Mouse (Mus musculus): ENCODE measurements around the gene Hist1h2bg. TPM values are rescaled to one million over a fixed set of nuclear protein-coding genes. Genes with fewer than 3 reads are reported as not detected.
"Not testable (repeated sequence)": the region's sequence is repeated elsewhere in the genome, so short reads cannot be mapped to it uniquely, and the experiment has no call there.

Hist1h2bg gene
- polyA plus RNA-seq, 1 experiment from 2014 or later: 25.4 TPM

GRCm38 (mm10) chr13:23577835-23578234 is 6.6 kb downstream of the Hist1h2bg start:
- no peaks in the 10 kb centered on the region for H3K36me3 ChIP-seq
- H3K4me2 ChIP-seq: no peak overlapping the region
- H3K4me3 ChIP-seq (replicated peaks): no peak overlapping the region
- no peak overlapping the region for H3K9ac ChIP-seq (replicated peaks)
- no peaks in the 10 kb centered on the region for H3K9me3 ChIP-seq
- ATAC-seq (ENCODE audit: insufficient number of reproducible peaks, insufficient read depth, low FRiP score, low TSS enrichment, low read depth): no peak
- WGBS: 89% methylated on average over 1 of the region's 1 CpGs
- H3K27me3 ChIP-seq: no peaks in the 10 kb centered on the region
- H3K4me1 ChIP-seq (replicated peaks): peaks cover 25% of the 10 kb centered on the region
- peak overlapping the region; percentile 66; the same call in 1 of the 2 replicates for H3K27ac ChIP-seq

GRCm38 (mm10) chr13:23581408-23582218 is 10.4 kb downstream of the Hist1h2bg start, which contains the start of gene Hist1h4d:
Hist1h4d (plus strand) TSS chr13:23581598.
- no peaks in the 10 kb centered on the region for H3K9me3 ChIP-seq
- H3K36me3 ChIP-seq: no peaks in the 10 kb centered on the region
- peak within 1 kb of the TSS; percentile 85 for H3K4me2 ChIP-seq
- peak within 1 kb of the TSS; percentile 73 for H3K9ac ChIP-seq (replicated peaks)
- peak within 1 kb of the TSS; percentile 96 for H3K27ac ChIP-seq
- under 1% methylated on average over 43 of the region's 43 CpGs for WGBS
- peak within 1 kb of the TSS; percentile 55 for H3K4me3 ChIP-seq (replicated peaks)
- peak; percentile 91 for ATAC-seq (ENCODE audit: insufficient number of reproducible peaks, insufficient read depth, low FRiP score, low TSS enrichment, low read depth)
- H3K27me3 ChIP-seq: no peaks in the 10 kb centered on the region
- peaks cover 34% of the 10 kb centered on the region for H3K4me1 ChIP-seq (replicated peaks)

- H3K4me1 ChIP-seq (replicated peaks): peaks cover 34% of the 10 kb centered on the region
- 7% methylated on average over 6 of the region's 6 CpGs for WGBS
- H3K9me3 ChIP-seq: no peaks in the 10 kb centered on the region
- H3K36me3 ChIP-seq: no peaks in the 10 kb centered on the region
- H3K9ac ChIP-seq (replicated peaks): peak overlapping the region; percentile 73
- H3K4me3 ChIP-seq (replicated peaks): peak overlapping the region; percentile 55
- no peak for ATAC-seq (ENCODE audit: insufficient number of reproducible peaks, insufficient read depth, low FRiP score, low TSS enrichment, low read depth)
- no peaks in the 10 kb centered on the region for H3K27me3 ChIP-seq
- peak overlapping the region; percentile 96 for H3K27ac ChIP-seq
- peak overlapping the region; percentile 85 for H3K4me2 ChIP-seq
These were observed 11.2 kb downstream of the Hist1h2bg start for GRCm38 (mm10) chr13:23582219-23583056.

- H3K36me3 ChIP-seq: no peaks in the 10 kb centered on the region
- no peaks in the 10 kb centered on the region for H3K9me3 ChIP-seq
- no peak for ATAC-seq (ENCODE audit: insufficient number of reproducible peaks, insufficient read depth, low FRiP score, low TSS enrichment, low read depth)
- no peak overlapping the region for H3K4me3 ChIP-seq (replicated peaks)
- H3K4me1 ChIP-seq (replicated peaks): peaks cover 34% of the 10 kb centered on the region
- no peaks in the 10 kb centered on the region for H3K27me3 ChIP-seq
- peak overlapping the region; percentile 31; the same call in 1 of the 2 replicates for H3K9ac ChIP-seq (replicated peaks)
- peak overlapping the region; percentile 85 for H3K4me2 ChIP-seq
- H3K27ac ChIP-seq: peak overlapping the region; percentile 96
These were observed 12.3 kb downstream of the Hist1h2bg start for GRCm38 (mm10) chr13:23583387-23584068.

- H3K4me2 ChIP-seq: peak overlapping the region; percentile 76
- peak overlapping the region; percentile 96 for H3K27ac ChIP-seq
- no peak for ATAC-seq (ENCODE audit: insufficient number of reproducible peaks, insufficient read depth, low FRiP score, low TSS enrichment, low read depth)
- H3K27me3 ChIP-seq: no peaks in the 10 kb centered on the region
- H3K9me3 ChIP-seq: no peaks in the 10 kb centered on the region
- peak overlapping the region; percentile 44 for H3K4me3 ChIP-seq (replicated peaks)
- H3K36me3 ChIP-seq: no peaks in the 10 kb centered on the region
- peak overlapping the region; percentile 76 for H3K9ac ChIP-seq (replicated peaks)
- H3K4me1 ChIP-seq (replicated peaks): peaks cover 34% of the 10 kb centered on the region
These were observed 13.1 kb downstream of the Hist1h2bg start for GRCm38 (mm10) chr13:23584331-23584730.

GRCm38 (mm10) chr13:23585029-23585441 is 13.8 kb downstream of the Hist1h2bg start:
- peak overlapping the region; percentile 44 for H3K4me3 ChIP-seq (replicated peaks)
- H3K9me3 ChIP-seq: no peaks in the 10 kb centered on the region
- WGBS: under 1% methylated on average over 21 of the region's 21 CpGs
- H3K27me3 ChIP-seq: no peaks in the 10 kb centered on the region
- peak overlapping the region; percentile 76 for H3K9ac ChIP-seq (replicated peaks)
- H3K27ac ChIP-seq: peak overlapping the region; percentile 96
- H3K36me3 ChIP-seq: no peaks in the 10 kb centered on the region
- peak overlapping the region; percentile 76 for H3K4me2 ChIP-seq
- ATAC-seq (ENCODE audit: insufficient number of reproducible peaks, insufficient read depth, low FRiP score, low TSS enrichment, low read depth): no peak
- H3K4me1 ChIP-seq (replicated peaks): peaks cover 34% of the 10 kb centered on the region

GRCm38 (mm10) chr13:23585442-23586098 is 14.4 kb downstream of the Hist1h2bg start:
- peak overlapping the region; percentile 76 for H3K4me2 ChIP-seq
- not testable (repeated sequence) for H3K9me3 ChIP-seq, H3K36me3 ChIP-seq, H3K27me3 ChIP-seq
- H3K4me3 ChIP-seq (replicated peaks): peak overlapping the region; percentile 44
- peak overlapping the region; percentile 96 for H3K27ac ChIP-seq
- ATAC-seq (ENCODE audit: insufficient number of reproducible peaks, insufficient read depth, low FRiP score, low TSS enrichment, low read depth): peak; percentile 81
- peak overlapping the region; percentile 76 for H3K9ac ChIP-seq (replicated peaks)
- peaks cover 33% of the 10 kb centered on the region for H3K4me1 ChIP-seq (replicated peaks)
- 1% methylated on average over 28 of the region's 36 CpGs for WGBS

GRCm38 (mm10) chr13:23586099-23586939 is 15.1 kb downstream of the Hist1h2bg start:
- Histone ChIP-seq H3K27ac (peak overlapping the region; percentile 97), H3K36me3 (no peaks in the 10 kb centered on the region), H3K4me2 (peak overlapping the region; percentile 76), H3K9me3 (no peaks in the 10 kb centered on the region), H3K9ac (replicated peaks) (peak overlapping the region; percentile 38), H3K4me1 (replicated peaks) (peaks cover 31% of the 10 kb centered on the region), H3K27me3 (no peaks in the 10 kb centered on the region), H3K4me3 (replicated peaks) (peak overlapping the region; percentile 44)
- ATAC-seq (ENCODE audit: insufficient number of reproducible peaks, insufficient read depth, low FRiP score, low TSS enrichment, low read depth): no peak
- WGBS: 2% methylated on average over 22 of the region's 22 CpGs

- no peaks in the 10 kb centered on the region for H3K9me3 ChIP-seq
- peak overlapping the region; percentile 76 for H3K4me2 ChIP-seq
- H3K36me3 ChIP-seq: no peaks in the 10 kb centered on the region
- ATAC-seq (ENCODE audit: insufficient number of reproducible peaks, insufficient read depth, low FRiP score, low TSS enrichment, low read depth): no peak
- H3K27ac ChIP-seq: peak overlapping the region; percentile 97
- no peaks in the 10 kb centered on the region for H3K27me3 ChIP-seq
- peak overlapping the region; percentile 44 for H3K4me3 ChIP-seq (replicated peaks)
- H3K4me1 ChIP-seq (replicated peaks): peaks cover 28% of the 10 kb centered on the region
- 2% methylated on average over 1 of the region's 1 CpGs for WGBS
- peak overlapping the region; percentile 38; the same call in 1 of the 2 replicates for H3K9ac ChIP-seq (replicated peaks)
These were observed 15.7 kb downstream of the Hist1h2bg start for GRCm38 (mm10) chr13:23586940-23587225.

- no peak overlapping the region for H3K27ac ChIP-seq
- WGBS: 95% methylated on average over 7 of the region's 7 CpGs
- ATAC-seq (ENCODE audit: insufficient number of reproducible peaks, insufficient read depth, low FRiP score, low TSS enrichment, low read depth): no peak
- H3K9ac ChIP-seq (replicated peaks): no peak overlapping the region
- peaks cover 9% of the 10 kb centered on the region; the same call in 1 of the 2 replicates for H3K4me1 ChIP-seq (replicated peaks)
- no peak overlapping the region for H3K4me3 ChIP-seq (replicated peaks)
- H3K9me3 ChIP-seq: no peaks in the 10 kb centered on the region
- no peaks in the 10 kb centered on the region for H3K36me3 ChIP-seq
- H3K27me3 ChIP-seq: no peaks in the 10 kb centered on the region
- no peak overlapping the region for H3K4me2 ChIP-seq
These were observed 20.0 kb downstream of the Hist1h2bg start for GRCm38 (mm10) chr13:23591206-23591605.
